Mouse (Mus musculus) limb, embryonic 15.5 days (tissue): ENCODE results near the gene Ear10. TPM values are rescaled to one million over a fixed set of nuclear protein-coding genes. Genes with fewer than 3 reads are reported as not detected.
"Not testable (repeated sequence)": the region's sequence is repeated elsewhere in the genome, so short reads cannot be mapped to it uniquely, and the experiment has no call there.

Experiments used
- ATAC-seq: fragments of 200-750 bp; cut with Nextera tagmentation; 2 replicates; pipeline ENCODE4 v1.8.0; 2017; ENCODE audit warnings: low read depth, moderate TSS enrichment; ENCODE audit not compliant: insufficient number of reproducible peaks, low FRiP score, low TSS enrichment
- H3K27ac ChIP-seq: fragments of 300-500 bp; sonication (generic); 2 replicates; pipeline ENCODE4 v1.5.1; 2015; ENCODE audit warnings: moderate library complexity, mild to moderate bottlenecking, inconsistent platforms
- H3K27me3 ChIP-seq: fragments of 300-500 bp; sonication (generic); 2 replicates; pipeline ENCODE4 v1.6.1; 2015; ENCODE audit warnings: inconsistent platforms
- H3K36me3 ChIP-seq: fragments of 300-500 bp; sonication (generic); 2 replicates; pipeline ENCODE4 v1.6.1; 2015; ENCODE audit warnings: inconsistent platforms
- H3K4me1 ChIP-seq: fragments of 300-500 bp; sonication (generic); 2 replicates; pipeline ENCODE4 v1.6.1; 2015; ENCODE audit warnings: inconsistent platforms
- H3K4me2 ChIP-seq: fragments of 300-500 bp; sonication (generic); 2 replicates; pipeline ENCODE4 v1.6.1; 2015; ENCODE audit warnings: mild to moderate bottlenecking, inconsistent platforms
- H3K4me3 ChIP-seq: fragments of 300-500 bp; sonication (generic); 2 replicates; pipeline ENCODE4 v1.5.1; 2015; ENCODE audit warnings: mild to moderate bottlenecking, inconsistent platforms
- H3K9ac ChIP-seq: fragments of 300-500 bp; sonication (generic); 2 replicates; pipeline ENCODE4 v1.6.1; 2015; ENCODE audit warnings: inconsistent platforms
- H3K9me3 ChIP-seq: fragments of 300-500 bp; sonication (generic); 2 replicates; pipeline ENCODE4 v1.6.1; 2016; ENCODE audit warnings: inconsistent platforms
- WGBS: fragments of 180-500 bp; shearing (Covaris S2); methylation state at CpG from one replicate; pipeline ENCODE4 v1.1.7; 2015; 5-methylcytosine and 5-hydroxymethylcytosine counted together
- polyA plus RNA-seq: library from polyadenylated mRNA; unstranded; fragments of >200 nt; fragmentation: Nextera tagmentation; extraction: Ambion mirVana; gene quantifications from 2 replicates; pipeline ENCODE4 v1.2.1, GENCODE M21; 2015

Gene Ear10
- not detected in 2 replicates for polyA plus RNA-seq

GRCm38 (mm10) chr14:43923459-43923858 is at the start of gene Ear10:
Gene Ear10 (minus strand): TSS chr14:43923559.
- not testable (repeated sequence) for H3K4me2 ChIP-seq, H3K27me3 ChIP-seq, H3K36me3 ChIP-seq, ATAC-seq, H3K27ac ChIP-seq, H3K9me3 ChIP-seq, H3K4me3 ChIP-seq, H3K4me1 ChIP-seq, H3K9ac ChIP-seq
- WGBS: 85% methylated on average over 3 of the region's 3 CpGs

- not testable (repeated sequence) for H3K4me2 ChIP-seq, H3K27me3 ChIP-seq, H3K4me3 ChIP-seq, H3K9ac ChIP-seq, H3K36me3 ChIP-seq, H3K9me3 ChIP-seq, H3K27ac ChIP-seq, ATAC-seq, H3K4me1 ChIP-seq
- WGBS: no CpG with 5 or more reads among the region's 2 CpGs
These were observed 33.4 kb upstream of the Ear10 start, which contains the start of gene Ang5 for GRCm38 (mm10) chr14:43956769-43957168. Gene Ang5 (plus strand): TSS chr14:43957069.

- H3K36me3 ChIP-seq, H3K27me3 ChIP-seq, H3K9ac ChIP-seq, H3K27ac ChIP-seq, H3K4me1 ChIP-seq, ATAC-seq, H3K4me2 ChIP-seq, H3K4me3 ChIP-seq, H3K9me3 ChIP-seq: not testable (repeated sequence)
- WGBS: no CpG with 5 or more reads among the region's 1 CpGs
These were observed 31.7 kb upstream of the Ear10 start for GRCm38 (mm10) chr14:43955074-43955473.

- H3K36me3 ChIP-seq, ATAC-seq, H3K4me1 ChIP-seq, H3K4me3 ChIP-seq, H3K27me3 ChIP-seq, H3K4me2 ChIP-seq, H3K9me3 ChIP-seq, H3K9ac ChIP-seq, H3K27ac ChIP-seq: not testable (repeated sequence)
- 24% methylated on average over 2 of the region's 2 CpGs for WGBS
These were observed 30.0 kb upstream of the Ear10 start for GRCm38 (mm10) chr14:43953382-43953781.

GRCm38 (mm10) chr14:43933399-43933798 is 10.0 kb upstream of the Ear10 start:
- not testable (repeated sequence) for H3K4me3 ChIP-seq, ATAC-seq, H3K27ac ChIP-seq, H3K36me3 ChIP-seq, H3K9ac ChIP-seq, H3K4me1 ChIP-seq, H3K27me3 ChIP-seq, H3K4me2 ChIP-seq, H3K9me3 ChIP-seq
- WGBS: 50% methylated on average over 5 of the region's 5 CpGs

GRCm38 (mm10) chr14:43932991-43933390 is 9.6 kb upstream of the Ear10 start:
- WGBS: 17% methylated on average over 8 of the region's 8 CpGs
- not testable (repeated sequence) for ATAC-seq, H3K4me1 ChIP-seq, H3K4me2 ChIP-seq, H3K4me3 ChIP-seq, H3K36me3 ChIP-seq, H3K27ac ChIP-seq, H3K9me3 ChIP-seq, H3K9ac ChIP-seq, H3K27me3 ChIP-seq

GRCm38 (mm10) chr14:43925404-43925950 is 2.1 kb upstream of the Ear10 start:
- 5% methylated on average over 21 of the region's 21 CpGs for WGBS
- not testable (repeated sequence) for H3K27me3 ChIP-seq, ATAC-seq, H3K36me3 ChIP-seq, H3K4me1 ChIP-seq, H3K9me3 ChIP-seq
- H3K4me2 ChIP-seq: peak overlapping the region; percentile 39
- peak overlapping the region; percentile 87 for H3K27ac ChIP-seq
- H3K4me3 ChIP-seq: peak overlapping the region; percentile 52
- peak overlapping the region; percentile 31; the same call in 1 of the 2 replicates for H3K9ac ChIP-seq

GRCm38 (mm10) chr14:43924688-43925403 is 1.5 kb upstream of the Ear10 start, which contains the start of gene Gm8113:
Gene Gm8113 (plus strand): TSS chr14:43925390.
- Histone ChIP-seq H3K27ac (peak within 1 kb of the TSS; percentile 87), H3K4me2 (peak within 1 kb of the TSS; percentile 39), H3K9ac (peak within 1 kb of the TSS; percentile 31; the same call in 1 of the 2 replicates), H3K4me3 (peak within 1 kb of the TSS; percentile 52)
- H3K9me3 ChIP-seq, H3K4me1 ChIP-seq, H3K27me3 ChIP-seq, H3K36me3 ChIP-seq: not testable (repeated sequence)
- 8% methylated on average over 10 of the region's 10 CpGs for WGBS
- ATAC-seq: peak; percentile 76; the same call in 1 of the 2 replicates

GRCm38 (mm10) chr14:43918214-43918613 is 5.1 kb downstream of the Ear10 start:
- ATAC-seq, H3K36me3 ChIP-seq, H3K27ac ChIP-seq, H3K4me3 ChIP-seq, H3K27me3 ChIP-seq, H3K4me1 ChIP-seq, H3K4me2 ChIP-seq, H3K9me3 ChIP-seq, H3K9ac ChIP-seq: not testable (repeated sequence)

GRCm38 (mm10) chr14:43898577-43898976 is 24.8 kb downstream of the Ear10 start:
- H3K9ac ChIP-seq, ATAC-seq, H3K4me1 ChIP-seq, H3K4me3 ChIP-seq, H3K27ac ChIP-seq, H3K9me3 ChIP-seq, H3K36me3 ChIP-seq, H3K4me2 ChIP-seq, H3K27me3 ChIP-seq: not testable (repeated sequence)
- WGBS: 86% methylated on average over 3 of the region's 3 CpGs

GRCm38 (mm10) chr14:43895357-43895756 is 28.0 kb downstream of the Ear10 start:
- not testable (repeated sequence) for H3K4me3 ChIP-seq, H3K4me2 ChIP-seq, H3K9ac ChIP-seq, H3K4me1 ChIP-seq, H3K9me3 ChIP-seq, H3K36me3 ChIP-seq, H3K27me3 ChIP-seq, H3K27ac ChIP-seq
- 0 out of 2 replicates have a peak, but pooled peaks have one; percentile 40 for ATAC-seq
- 26% methylated on average over 2 of the region's 2 CpGs for WGBS

- H3K27me3 ChIP-seq, H3K4me1 ChIP-seq, H3K4me2 ChIP-seq, H3K4me3 ChIP-seq, H3K9ac ChIP-seq, H3K36me3 ChIP-seq, ATAC-seq, H3K9me3 ChIP-seq, H3K27ac ChIP-seq: not testable (repeated sequence)
- WGBS: 96% methylated on average over 1 of the region's 1 CpGs
These were observed 32.1 kb downstream of the Ear10 start for GRCm38 (mm10) chr14:43891288-43891687.
